Mouse (Mus musculus) spleen, adult 18-20 months (tissue): ENCODE results near the gene Tcam1.
A peak's percentile ranks its signal among the peaks of the same experiment; 100 is the strongest.
"Not testable (repeated sequence)": the region's sequence is repeated elsewhere in the genome, so short reads cannot be mapped to it uniquely, and the experiment has no call there.

Experiments
- DNase-seq, 2 experiments: peaks; one replicate each; pipeline ENCODE4 v3.0.0; 2022; ENCODE audit warnings: mixed read lengths in 2 of 2

Gene Tcam1

DNA sequence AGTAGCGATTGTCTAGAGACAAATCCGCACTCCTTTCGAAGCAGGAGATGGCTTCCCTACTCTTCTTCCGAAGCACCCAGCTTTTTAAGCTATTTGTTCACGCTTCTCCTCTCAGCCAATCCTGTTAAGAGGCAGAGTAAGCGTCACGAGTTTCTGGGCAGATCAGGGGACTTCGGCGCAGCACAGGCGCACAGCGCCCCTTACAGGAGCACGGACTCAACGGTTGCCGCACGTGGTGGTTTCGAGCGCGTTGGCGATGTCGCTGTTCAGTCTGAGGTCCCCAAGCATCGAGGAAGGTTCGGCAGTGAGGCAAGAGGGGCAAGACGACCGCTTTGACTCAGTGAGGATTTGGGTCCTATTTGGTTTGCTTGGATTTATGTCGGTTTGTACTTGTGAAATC, at the start of gene Tcam1:
Gene Tcam1, plus strand, starts transcription at position 219 of the 400 bp plus-strand sequence.
- peak; percentile 84 to 95 for DNase-seq

- DNase-seq, result not testable (repeated sequence)
Observed at GRCm38 (mm10) chr11:106233978-106234377, 42.5 kb upstream of the Tcam1 start.

DNA sequence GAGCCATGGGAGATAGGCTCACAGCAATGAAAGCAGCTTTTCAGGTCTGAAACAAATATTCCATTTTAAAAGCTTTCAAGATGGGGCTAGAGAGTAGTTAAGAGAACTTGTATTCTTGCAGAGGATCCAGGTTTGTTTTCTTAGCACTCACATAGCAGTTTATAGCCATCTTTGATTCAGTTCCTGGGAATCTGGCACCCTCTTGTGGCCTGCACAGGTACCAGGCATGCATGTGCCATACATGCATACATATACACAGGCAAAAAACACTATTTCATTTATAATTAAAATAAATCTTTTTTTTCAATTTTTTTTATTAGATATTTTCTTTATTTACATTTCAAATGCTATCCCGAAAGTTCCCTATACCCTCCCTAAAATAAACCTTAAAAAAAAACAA, 29.6 kb upstream of the Tcam1 start:
- DNase-seq, result no peak

- DNase-seq, result no peak
Observed at GRCm38 (mm10) chr11:106249326-106249725, 27.1 kb upstream of the Tcam1 start.

- DNase-seq, result no peak
Observed at GRCm38 (mm10) chr11:106254767-106255166, 21.7 kb upstream of the Tcam1 start.

DNA sequence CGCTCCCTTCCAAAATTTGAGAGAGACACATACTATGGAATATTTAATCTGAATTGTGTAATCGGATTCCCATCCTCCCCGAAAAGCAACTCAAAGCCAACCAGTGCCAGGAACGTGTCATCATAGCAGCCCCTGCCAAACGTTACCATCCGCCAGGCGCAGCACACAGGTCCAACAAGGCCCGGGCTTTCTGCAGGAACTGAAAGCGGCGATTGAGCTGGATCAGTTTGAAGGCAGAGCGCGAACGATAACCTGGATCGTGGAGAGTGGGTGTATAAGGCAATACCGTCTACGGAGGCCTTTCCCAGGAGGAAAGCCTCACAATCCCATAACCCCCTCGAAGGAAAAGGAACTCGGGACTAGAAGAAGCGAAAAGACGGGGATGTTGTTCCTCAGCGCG, 21.3 kb upstream of the Tcam1 start:
- no peak for DNase-seq

DNA sequence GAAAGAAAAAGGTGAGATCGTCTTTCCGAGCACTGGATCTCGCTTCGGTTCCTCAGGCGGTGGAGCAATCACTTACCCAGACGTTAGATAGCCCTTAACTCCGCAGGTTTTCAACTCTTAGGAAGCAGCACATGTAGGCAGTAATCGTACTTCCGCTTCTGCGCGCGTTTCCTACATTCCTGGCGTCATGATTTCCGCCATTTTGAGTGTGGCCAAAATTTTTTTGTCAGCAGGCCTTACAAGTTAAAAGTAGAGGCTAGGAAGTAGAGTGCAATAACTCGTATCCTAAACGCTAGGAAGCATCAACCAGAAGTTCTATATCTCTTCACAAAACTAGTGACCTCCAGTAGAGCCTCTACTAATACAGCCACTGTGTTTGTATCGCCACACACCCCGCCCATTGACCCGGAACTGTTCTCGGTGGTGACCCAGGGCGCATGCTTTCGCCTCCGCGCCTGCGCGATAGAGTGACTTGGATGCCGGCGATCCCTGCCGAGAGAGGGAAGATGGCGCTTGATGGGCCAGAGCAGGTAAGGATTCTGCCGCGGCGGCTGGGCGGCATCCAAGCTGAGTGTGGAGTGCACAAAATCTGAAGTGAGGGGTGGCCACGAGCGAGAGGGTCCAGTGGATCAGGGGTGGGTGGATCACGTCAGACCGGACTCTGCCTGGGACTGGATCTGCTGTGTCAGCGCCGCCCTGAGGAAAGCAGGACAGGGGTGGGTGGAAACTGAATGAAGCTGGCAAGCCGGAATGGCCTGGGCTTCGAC, 20.6 kb upstream of the Tcam1 start, which contains the start of the genes Ftsj3 and Psmc5:
Gene Ftsj3, minus strand, starts transcription at position 395 of the 767 bp plus-strand sequence.
Gene Psmc5, plus strand, starts transcription at position 470 of the 767 bp plus-strand sequence.
- DNase-seq, result peak; percentile 94 to 99

- DNase-seq, result no peak
Observed at GRCm38 (mm10) chr11:106256775-106257174, 19.7 kb upstream of the Tcam1 start.

DNA sequence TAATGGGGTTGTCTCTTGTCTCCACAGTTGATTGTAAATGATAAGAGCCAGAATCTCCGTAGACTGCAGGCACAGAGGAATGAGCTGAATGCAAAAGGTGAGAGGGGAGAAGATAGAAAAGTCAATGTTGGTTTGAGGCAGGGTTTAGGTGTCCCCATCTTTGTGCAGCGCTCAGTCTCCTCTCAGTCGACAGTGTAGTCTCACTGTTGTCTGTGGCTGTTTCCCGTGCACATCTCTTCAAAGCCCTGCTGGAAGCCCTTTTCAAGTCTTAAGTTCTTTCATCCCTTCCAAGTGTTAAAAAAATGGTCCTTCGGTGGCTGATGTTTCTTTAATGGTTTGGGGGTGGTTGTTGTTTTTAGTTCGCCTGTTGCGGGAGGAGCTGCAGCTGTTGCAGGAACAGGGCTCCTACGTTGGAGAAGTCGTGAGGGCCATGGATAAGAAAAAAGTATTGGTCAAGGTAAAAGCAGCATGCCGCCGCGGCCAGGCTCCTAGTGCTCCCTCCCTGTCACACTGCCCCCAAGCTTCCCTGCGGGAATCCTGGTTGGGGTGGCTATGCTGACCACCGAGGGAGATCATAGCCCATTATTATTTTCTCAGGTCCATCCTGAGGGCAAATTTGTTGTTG, 15.5 kb upstream of the Tcam1 start:
- no peak for DNase-seq

DNA sequence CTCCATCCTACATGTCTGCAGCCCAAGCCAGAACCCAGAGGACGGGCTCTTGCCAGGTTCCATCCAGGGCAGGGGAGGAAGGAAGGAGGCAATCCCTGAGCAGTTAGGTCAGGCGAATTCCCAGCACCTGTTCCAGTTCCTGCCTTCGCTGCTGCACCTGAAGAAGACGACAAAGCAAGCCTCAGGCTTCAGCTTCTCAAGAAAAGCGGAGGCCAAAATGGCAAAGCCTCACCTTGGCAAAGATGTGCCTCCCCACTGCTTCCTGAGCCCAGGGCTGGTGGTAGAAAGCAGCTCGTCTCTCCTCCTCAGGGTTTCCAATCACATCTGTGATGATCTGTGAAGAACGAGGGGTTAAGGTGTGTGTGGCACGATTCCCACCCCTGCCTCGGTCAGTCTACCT, 12.5 kb upstream of the Tcam1 start:
- no peak for DNase-seq

DNA sequence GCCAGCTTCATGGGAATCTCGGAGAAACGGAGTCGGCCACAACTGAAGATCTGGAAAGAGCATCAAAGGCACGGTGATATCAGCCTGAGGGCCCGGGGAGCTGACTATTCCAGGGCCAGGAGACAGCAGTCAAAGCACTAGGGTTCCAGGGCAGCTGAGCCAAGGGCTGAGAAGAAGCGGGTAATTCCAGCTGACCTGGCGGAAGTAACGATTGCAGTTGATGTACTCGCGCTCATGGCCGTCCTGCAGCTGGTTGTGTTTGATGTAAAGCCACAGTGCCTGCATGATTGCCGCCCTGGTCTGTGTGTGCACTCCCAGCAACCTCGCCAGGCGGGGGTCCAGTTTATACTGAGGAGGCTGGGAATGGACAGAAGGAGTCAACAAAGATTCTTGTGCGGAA, 11.5 kb upstream of the Tcam1 start:
- DNase-seq, result no peak

- no peak for DNase-seq
Observed at GRCm38 (mm10) chr11:106265570-106265969, 10.9 kb upstream of the Tcam1 start.

- no peak for DNase-seq
Observed at GRCm38 (mm10) chr11:106266431-106266830, 10.0 kb upstream of the Tcam1 start.

DNA sequence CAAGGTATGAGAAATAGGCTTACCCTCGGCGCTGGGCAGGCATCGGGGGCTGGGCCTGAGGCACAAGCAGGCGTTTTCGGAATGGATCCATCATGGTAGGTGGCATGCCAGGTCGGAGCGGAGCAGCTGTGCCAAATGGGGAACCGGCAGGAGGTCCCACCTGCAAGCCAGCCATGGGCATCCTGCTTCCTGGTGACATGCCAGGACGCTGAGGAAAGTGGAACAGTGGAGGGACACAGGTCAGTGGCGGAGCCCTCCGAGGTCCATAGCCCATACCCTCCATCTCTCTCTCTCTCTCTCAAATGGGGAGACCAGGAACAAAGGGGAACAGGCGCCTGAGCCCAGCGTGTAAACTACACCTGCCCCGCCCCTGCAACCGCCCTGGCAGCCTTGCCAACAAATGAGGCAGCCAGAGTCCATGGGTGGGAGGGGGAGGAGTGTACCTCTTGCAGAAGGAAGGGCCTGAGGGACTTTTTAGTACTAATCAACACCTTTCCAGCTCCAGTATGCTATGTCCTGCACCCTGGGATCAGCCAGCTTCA, 9.1 kb upstream of the Tcam1 start:
- no peak for DNase-seq

DNA sequence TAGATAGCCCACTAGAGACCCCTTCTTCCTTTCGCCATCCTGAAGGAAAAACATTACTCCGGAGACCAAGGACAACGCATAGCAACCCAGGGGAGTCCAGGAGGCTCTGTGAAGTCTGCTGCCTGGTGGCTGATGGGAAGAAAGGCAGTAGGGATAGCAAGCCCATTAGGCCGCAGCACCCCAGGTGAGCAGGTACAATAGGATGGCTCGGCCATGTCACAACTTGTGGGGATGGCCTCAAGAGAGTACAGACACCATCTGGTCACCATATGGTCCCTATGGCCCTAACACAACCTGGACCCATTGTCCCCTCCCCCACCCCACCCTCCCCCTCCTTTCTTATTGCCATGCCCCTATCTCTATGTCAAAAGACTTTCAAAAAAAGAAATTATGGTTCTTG, 8.6 kb upstream of the Tcam1 start:
- DNase-seq, result no peak

- no peak for DNase-seq
Observed at GRCm38 (mm10) chr11:106268326-106269059, 8.0 kb upstream of the Tcam1 start.

- no peak for DNase-seq
Observed at GRCm38 (mm10) chr11:106269060-106269431, 7.4 kb upstream of the Tcam1 start.

- DNase-seq, result no peak
Observed at GRCm38 (mm10) chr11:106271131-106271793, 5.2 kb upstream of the Tcam1 start.

DNA sequence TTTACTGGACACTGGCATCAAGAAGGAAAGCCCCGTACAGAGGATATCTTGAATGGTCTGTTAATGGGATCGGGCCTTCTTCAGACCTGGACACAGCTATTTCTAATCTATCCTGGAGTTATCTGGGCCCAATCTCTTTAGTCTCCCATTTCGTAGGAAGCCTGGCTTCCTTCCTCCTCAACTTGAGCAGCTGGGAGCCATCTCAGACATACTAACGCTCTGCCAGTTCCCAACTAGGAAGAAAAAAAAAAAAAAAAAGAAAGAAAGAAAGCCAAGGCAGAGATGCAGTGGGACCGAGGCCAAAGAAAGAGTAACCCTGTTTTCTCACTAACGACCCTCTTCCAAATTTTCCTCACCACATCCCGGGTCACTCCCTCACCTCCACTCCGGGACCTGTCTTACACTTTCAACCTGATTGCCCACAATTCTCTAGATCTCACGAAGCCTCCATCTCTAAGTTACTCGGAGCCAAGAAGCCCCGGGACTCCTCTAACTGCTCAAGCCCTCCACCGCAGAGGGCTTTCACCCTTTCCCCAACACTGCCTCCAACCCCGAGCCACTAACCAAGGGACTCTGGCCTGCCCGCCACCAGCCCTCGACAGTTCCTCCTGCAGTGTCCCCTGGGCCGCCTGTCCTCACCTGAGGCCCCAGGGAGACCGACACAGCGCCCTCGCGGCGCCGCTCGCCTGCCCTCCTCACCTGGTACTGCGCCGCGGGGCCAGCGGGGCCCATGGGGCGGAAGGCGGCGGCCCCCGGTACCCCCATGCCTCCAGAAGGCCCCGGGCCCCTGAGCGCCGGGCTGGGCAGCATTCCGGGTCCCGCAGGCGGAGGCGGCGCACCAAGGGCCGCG, 4.5 kb upstream of the Tcam1 start:
- DNase-seq, result peak; percentile 52 to 61

- peak; percentile 98 to 99 for DNase-seq
Observed at GRCm38 (mm10) chr11:106272644-106273310, 3.7 kb upstream of the Tcam1 start, which contains the start of gene Smarcd2. TSS of gene Smarcd2 (minus strand) at chr11:106272972.

- DNase-seq, result no peak
Observed at GRCm38 (mm10) chr11:106273311-106273684, 3.2 kb upstream of the Tcam1 start.
